Mouse (Mus musculus): ENCODE data around the gene Tpcn1. TPM values are rescaled to one million over a fixed set of nuclear protein-coding genes. Genes with fewer than 3 reads are reported as not detected.

Tpcn1 gene
- polyA plus RNA-seq, 1 experiment from 2014 or later = 23.8 TPM

GRCm38 (mm10) chr5:120560616-120561311, 27.7 kb downstream of the Tpcn1 start:
- Histone ChIP-seq H3K36me3 (ENCODE audit: control insufficient read depth, insufficient read depth, low read length) (no peaks in the 10 kb centered on the region), H3K4me2 (ENCODE audit: low read depth, low read length) (peak overlapping the region; percentile 45), H3K9me3 (replicated peaks; ENCODE audit: control insufficient read depth, low read length) (no peaks in the 10 kb centered on the region), H3K9ac (ENCODE audit: low read length) (peak overlapping the region; percentile 56), H3K27me3 (ENCODE audit: control insufficient read depth, insufficient read depth, low read length) (no peaks in the 10 kb centered on the region), H3K27ac (ENCODE audit: low read length) (peak overlapping the region; percentile 86), H3K4me3 (replicated peaks; ENCODE audit: low read length) (peak overlapping the region; percentile 9), H3K4me1 (ENCODE audit: control insufficient read depth, insufficient read depth, low read length) (peaks cover 58% of the 10 kb centered on the region)
- 6% methylated on average over 16 of the region's 16 CpGs for WGBS
- ATAC-seq (ENCODE audit: insufficient read depth, low FRiP score) = peak; percentile 53

DNA sequence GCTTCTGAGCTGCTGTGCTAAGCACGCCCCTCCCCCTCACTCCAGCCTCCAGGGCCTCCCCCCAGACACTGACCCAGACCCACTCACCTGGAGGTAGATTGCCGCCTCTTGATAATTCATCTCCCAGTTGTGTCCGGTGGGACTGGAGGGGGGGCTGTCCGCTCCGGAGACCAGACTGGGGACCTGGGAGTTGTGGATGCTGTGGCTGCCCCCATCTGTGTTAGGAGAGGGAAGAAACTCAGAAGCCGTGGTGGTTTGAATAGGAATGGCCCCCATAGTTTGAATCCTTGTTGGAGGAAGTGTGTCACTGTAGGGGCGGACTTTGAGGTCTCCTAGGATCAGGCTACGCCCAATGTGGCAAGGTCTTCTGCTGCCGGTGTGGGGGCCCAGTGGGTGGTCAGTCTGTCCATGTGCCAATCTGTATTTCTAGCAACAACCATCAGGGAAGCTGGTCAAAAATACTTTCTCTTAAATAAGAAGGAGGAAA, 28.3 kb downstream of the Tpcn1 start:
- Histone ChIP-seq H3K9me3 (replicated peaks; ENCODE audit: control insufficient read depth, low read length) (no peaks in the 10 kb centered on the region), H3K4me3 (replicated peaks; ENCODE audit: low read length) (peak overlapping the region; percentile 18), H3K4me2 (ENCODE audit: low read depth, low read length) (peak overlapping the region; percentile 45), H3K27me3 (ENCODE audit: control insufficient read depth, insufficient read depth, low read length) (no peaks in the 10 kb centered on the region), H3K4me1 (ENCODE audit: control insufficient read depth, insufficient read depth, low read length) (peaks cover 52% of the 10 kb centered on the region), H3K36me3 (ENCODE audit: control insufficient read depth, insufficient read depth, low read length) (no peaks in the 10 kb centered on the region), H3K9ac (ENCODE audit: low read length) (peak overlapping the region; percentile 49), H3K27ac (ENCODE audit: low read length) (peak overlapping the region; percentile 86)
- 40% methylated on average over 9 of the region's 9 CpGs for WGBS
- no peak for ATAC-seq (ENCODE audit: insufficient read depth, low FRiP score)

- H3K4me1 ChIP-seq (ENCODE audit: control insufficient read depth, insufficient read depth, low read length) = peaks cover 40% of the 10 kb centered on the region
- no peaks in the 10 kb centered on the region for H3K9me3 ChIP-seq (replicated peaks; ENCODE audit: control insufficient read depth, low read length)
- peak overlapping the region; percentile 52 for H3K9ac ChIP-seq (ENCODE audit: low read length)
- no peak overlapping the region for H3K4me3 ChIP-seq (replicated peaks; ENCODE audit: low read length)
- H3K4me2 ChIP-seq (ENCODE audit: low read depth, low read length) = peak overlapping the region; percentile 23; the same call in 1 of the 2 replicates
- H3K27me3 ChIP-seq (ENCODE audit: control insufficient read depth, insufficient read depth, low read length) = no peaks in the 10 kb centered on the region
- H3K27ac ChIP-seq (ENCODE audit: low read length) = no peak overlapping the region
- ATAC-seq (ENCODE audit: insufficient read depth, low FRiP score) = no peak
- WGBS = 48% methylated on average over 14 of the region's 14 CpGs
- peaks cover 7% of the 10 kb centered on the region for H3K36me3 ChIP-seq (ENCODE audit: control insufficient read depth, insufficient read depth, low read length)
These were observed 29.7 kb downstream of the Tpcn1 start for GRCm38 (mm10) chr5:120558762-120559161.

- 66% methylated on average over 8 of the region's 8 CpGs for WGBS
- peaks cover 10% of the 10 kb centered on the region for H3K36me3 ChIP-seq (ENCODE audit: control insufficient read depth, insufficient read depth, low read length)
- H3K9ac ChIP-seq (ENCODE audit: low read length) = no peak overlapping the region
- peaks cover 34% of the 10 kb centered on the region for H3K4me1 ChIP-seq (ENCODE audit: control insufficient read depth, insufficient read depth, low read length)
- no peaks in the 10 kb centered on the region for H3K9me3 ChIP-seq (replicated peaks; ENCODE audit: control insufficient read depth, low read length)
- H3K4me2 ChIP-seq (ENCODE audit: low read depth, low read length) = no peak overlapping the region
- H3K4me3 ChIP-seq (replicated peaks; ENCODE audit: low read length) = no peak overlapping the region
- H3K27ac ChIP-seq (ENCODE audit: low read length) = no peak overlapping the region
- no peaks in the 10 kb centered on the region for H3K27me3 ChIP-seq (ENCODE audit: control insufficient read depth, insufficient read depth, low read length)
- no peak for ATAC-seq (ENCODE audit: insufficient read depth, low FRiP score)
These were observed 30.4 kb downstream of the Tpcn1 start for GRCm38 (mm10) chr5:120558041-120558440.

DNA sequence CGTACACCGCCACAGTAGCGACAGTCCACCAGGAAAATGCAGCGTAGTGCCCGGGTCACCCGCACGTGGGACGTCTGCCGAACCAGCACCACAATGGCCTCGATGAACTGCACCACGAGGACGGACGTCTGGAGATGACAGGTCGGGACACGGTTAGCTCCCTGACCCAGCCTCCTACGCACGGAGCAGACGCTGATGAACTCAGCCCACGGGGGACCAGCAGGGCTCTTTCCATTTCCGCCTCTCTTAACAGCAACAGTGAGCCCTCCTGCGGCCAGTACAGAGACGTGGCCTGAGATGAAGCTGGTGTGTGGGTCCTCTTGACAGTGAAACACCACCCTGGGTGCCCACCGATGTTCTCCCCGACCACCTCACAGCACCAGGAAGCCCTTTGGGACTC, 32.6 kb downstream of the Tpcn1 start:
- H3K36me3 ChIP-seq (ENCODE audit: control insufficient read depth, insufficient read depth, low read length) = peaks cover 13% of the 10 kb centered on the region
- no peak for ATAC-seq (ENCODE audit: insufficient read depth, low FRiP score)
- peaks cover 25% of the 10 kb centered on the region for H3K4me1 ChIP-seq (ENCODE audit: control insufficient read depth, insufficient read depth, low read length)

GRCm38 (mm10) chr5:120550673-120551072, 37.8 kb downstream of the Tpcn1 start:
- H3K4me2 ChIP-seq (ENCODE audit: low read depth, low read length) = no peak overlapping the region
- peaks cover 13% of the 10 kb centered on the region for H3K36me3 ChIP-seq (ENCODE audit: control insufficient read depth, insufficient read depth, low read length)
- H3K9me3 ChIP-seq (replicated peaks; ENCODE audit: control insufficient read depth, low read length) = no peaks in the 10 kb centered on the region
- no peak overlapping the region for H3K9ac ChIP-seq (ENCODE audit: low read length)
- no peaks in the 10 kb centered on the region for H3K27me3 ChIP-seq (ENCODE audit: control insufficient read depth, insufficient read depth, low read length)
- no peak overlapping the region for H3K4me3 ChIP-seq (replicated peaks; ENCODE audit: low read length)
- ATAC-seq (ENCODE audit: insufficient read depth, low FRiP score) = no peak
- no peak overlapping the region for H3K27ac ChIP-seq (ENCODE audit: low read length)
- WGBS = 91% methylated on average over 5 of the region's 5 CpGs
- H3K4me1 ChIP-seq (ENCODE audit: control insufficient read depth, insufficient read depth, low read length) = no peaks in the 10 kb centered on the region

More for the DNA sequence above, 32.6 kb downstream of the Tpcn1 start:
- Histone ChIP-seq H3K27ac (ENCODE audit: low read length) (no peak overlapping the region), H3K4me2 (ENCODE audit: low read depth, low read length) (no peak overlapping the region), H3K9me3 (replicated peaks; ENCODE audit: control insufficient read depth, low read length) (no peaks in the 10 kb centered on the region), H3K4me3 (replicated peaks; ENCODE audit: low read length) (no peak overlapping the region), H3K9ac (ENCODE audit: low read length) (no peak overlapping the region), H3K27me3 (ENCODE audit: control insufficient read depth, insufficient read depth, low read length) (no peaks in the 10 kb centered on the region)
- WGBS = 87% methylated on average over 24 of the region's 24 CpGs

DNA sequence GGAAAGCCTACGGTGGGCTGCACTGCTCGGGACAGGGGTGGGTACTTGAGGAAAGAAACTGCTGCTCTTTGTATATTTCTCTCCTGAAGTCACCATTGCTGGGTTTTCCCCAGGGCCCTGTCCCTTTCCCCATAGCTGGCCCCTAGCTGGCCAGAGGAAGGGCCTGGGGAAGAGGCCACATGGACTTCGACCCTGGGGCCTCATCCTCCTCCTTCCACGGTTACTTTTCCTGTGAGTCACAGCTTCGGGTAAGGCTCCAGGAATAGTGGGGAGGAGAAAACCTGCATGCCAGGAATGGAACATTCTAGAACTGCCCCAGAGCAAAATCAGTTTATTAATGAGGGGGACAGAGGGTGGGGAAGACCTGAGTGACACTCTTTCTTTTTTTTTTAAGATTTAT, 38.3 kb downstream of the Tpcn1 start:
- no peak overlapping the region for H3K27ac ChIP-seq (ENCODE audit: low read length)
- H3K4me1 ChIP-seq (ENCODE audit: control insufficient read depth, insufficient read depth, low read length) = no peaks in the 10 kb centered on the region
- H3K27me3 ChIP-seq (ENCODE audit: control insufficient read depth, insufficient read depth, low read length) = no peaks in the 10 kb centered on the region
- H3K9ac ChIP-seq (ENCODE audit: low read length) = no peak overlapping the region
- H3K4me3 ChIP-seq (replicated peaks; ENCODE audit: low read length) = no peak overlapping the region
- peaks cover 13% of the 10 kb centered on the region for H3K36me3 ChIP-seq (ENCODE audit: control insufficient read depth, insufficient read depth, low read length)
- ATAC-seq (ENCODE audit: insufficient read depth, low FRiP score) = no peak
- H3K9me3 ChIP-seq (replicated peaks; ENCODE audit: control insufficient read depth, low read length) = no peaks in the 10 kb centered on the region
- no peak overlapping the region for H3K4me2 ChIP-seq (ENCODE audit: low read depth, low read length)
- 69% methylated on average over 5 of the region's 5 CpGs for WGBS

DNA sequence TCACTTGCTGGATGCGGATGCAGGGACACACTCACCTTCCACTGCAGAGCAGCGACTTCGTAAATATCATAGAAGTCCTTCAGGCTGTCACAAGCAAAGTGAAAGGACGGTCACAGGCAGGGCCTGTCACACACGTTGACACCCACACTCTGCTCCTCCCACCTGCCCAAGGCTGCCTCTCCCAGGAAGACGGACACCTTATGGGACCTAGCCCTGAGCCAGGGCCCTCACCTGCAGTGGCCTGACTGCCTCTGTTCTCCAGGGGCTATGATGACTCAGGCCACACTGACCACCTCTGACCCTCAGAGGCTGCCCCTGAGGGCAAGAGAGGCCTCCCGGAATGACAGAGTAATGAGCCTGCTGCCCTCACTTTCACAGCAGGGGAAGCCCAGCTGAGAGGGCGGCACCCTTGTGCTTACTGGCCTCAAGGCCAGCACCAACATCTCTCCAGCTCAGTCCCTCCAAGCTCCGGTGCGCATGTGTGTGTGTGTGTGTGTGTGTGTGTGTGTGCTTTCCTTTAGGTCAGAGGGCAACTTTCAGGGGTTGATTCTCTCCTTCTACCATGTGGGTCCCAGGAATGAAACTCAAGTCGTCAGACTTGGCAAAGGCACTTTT, 40.1 kb downstream of the Tpcn1 start:
- H3K9ac ChIP-seq (ENCODE audit: low read length) = no peak overlapping the region

DNA sequence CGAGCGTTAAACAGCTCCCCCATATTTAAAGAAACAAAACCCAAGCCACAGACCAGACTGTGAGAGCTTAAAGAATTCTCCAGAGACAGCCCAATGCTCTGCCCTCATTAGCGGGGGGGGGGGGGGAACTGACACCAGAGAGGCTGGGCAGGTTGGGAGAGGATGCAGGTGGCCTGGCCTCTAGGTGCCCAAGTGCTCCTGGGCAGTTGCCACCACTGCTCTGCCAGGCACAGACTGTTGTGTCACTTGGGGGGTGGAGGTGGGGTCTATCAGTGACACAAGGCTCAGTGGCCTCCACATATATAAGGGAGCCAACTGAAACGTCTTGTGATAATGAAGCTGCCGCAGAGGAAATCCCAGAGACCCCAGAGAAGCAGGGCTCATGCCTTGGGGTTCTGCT, 51.8 kb downstream of the Tpcn1 start:
- no peak overlapping the region for H3K9ac ChIP-seq (ENCODE audit: low read length)
- peaks cover 11% of the 10 kb centered on the region; the same call in 1 of the 2 replicates for H3K4me1 ChIP-seq (ENCODE audit: control insufficient read depth, insufficient read depth, low read length)
- peaks cover 9% of the 10 kb centered on the region for H3K36me3 ChIP-seq (ENCODE audit: control insufficient read depth, insufficient read depth, low read length)
- WGBS = 76% methylated on average over 5 of the region's 5 CpGs
- H3K4me2 ChIP-seq (ENCODE audit: low read depth, low read length) = no peak overlapping the region
- no peak for ATAC-seq (ENCODE audit: insufficient read depth, low FRiP score)
- H3K27me3 ChIP-seq (ENCODE audit: control insufficient read depth, insufficient read depth, low read length) = no peaks in the 10 kb centered on the region
- H3K27ac ChIP-seq (ENCODE audit: low read length) = no peak overlapping the region
- no peak overlapping the region for H3K4me3 ChIP-seq (replicated peaks; ENCODE audit: low read length)
- H3K9me3 ChIP-seq (replicated peaks; ENCODE audit: control insufficient read depth, low read length) = no peaks in the 10 kb centered on the region

More for the DNA sequence above, 40.1 kb downstream of the Tpcn1 start:
- 64% methylated on average over 11 of the region's 11 CpGs for WGBS
- no peaks in the 10 kb centered on the region for H3K9me3 ChIP-seq (replicated peaks; ENCODE audit: control insufficient read depth, low read length)
- H3K4me3 ChIP-seq (replicated peaks; ENCODE audit: low read length) = no peak overlapping the region
- no peaks in the 10 kb centered on the region for H3K4me1 ChIP-seq (ENCODE audit: control insufficient read depth, insufficient read depth, low read length)
- H3K27me3 ChIP-seq (ENCODE audit: control insufficient read depth, insufficient read depth, low read length) = no peaks in the 10 kb centered on the region
- H3K4me2 ChIP-seq (ENCODE audit: low read depth, low read length) = no peak overlapping the region
- no peak overlapping the region for H3K27ac ChIP-seq (ENCODE audit: low read length)
- H3K36me3 ChIP-seq (ENCODE audit: control insufficient read depth, insufficient read depth, low read length) = 0 out of 2 replicates have a peak, but pooled peaks cover 3% of the 10 kb centered on the region
- 0 out of 2 replicates have a peak, but pooled peaks have one; percentile 26 for ATAC-seq (ENCODE audit: insufficient read depth, low FRiP score)
